Mouse (Mus musculus) A20 (cell line): ENCODE measurements around the gene Adam29.

Experiments
- DNase-seq: peaks from one replicate; pipeline ENCODE4 v3.0.0-alpha.2; 2011; ENCODE audit warnings: low read depth, low spot score

Adam29 gene

DNA sequence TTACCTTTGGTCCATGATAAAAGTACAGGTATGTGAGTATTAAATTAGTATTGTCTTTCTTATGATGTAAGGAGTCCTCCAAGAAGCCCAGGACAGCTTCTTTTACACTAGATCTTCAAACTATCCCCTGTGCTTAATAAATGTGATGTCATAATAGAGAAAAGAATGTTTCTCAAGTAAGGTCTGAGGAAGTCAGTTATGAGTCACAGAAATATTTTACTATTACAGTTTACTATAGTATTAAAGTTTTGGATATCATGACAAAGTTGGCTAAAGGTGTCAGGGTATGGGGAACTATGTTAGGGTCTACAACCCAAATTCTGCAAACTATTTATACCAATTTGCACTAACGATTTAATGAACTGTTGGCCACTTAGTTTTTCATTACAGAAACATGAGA lies at the start of gene Adam29:
TSS of gene Adam29 (minus strand) at position 101 of the 400 bp plus-strand sequence.
- DNase-seq = no peak

DNA sequence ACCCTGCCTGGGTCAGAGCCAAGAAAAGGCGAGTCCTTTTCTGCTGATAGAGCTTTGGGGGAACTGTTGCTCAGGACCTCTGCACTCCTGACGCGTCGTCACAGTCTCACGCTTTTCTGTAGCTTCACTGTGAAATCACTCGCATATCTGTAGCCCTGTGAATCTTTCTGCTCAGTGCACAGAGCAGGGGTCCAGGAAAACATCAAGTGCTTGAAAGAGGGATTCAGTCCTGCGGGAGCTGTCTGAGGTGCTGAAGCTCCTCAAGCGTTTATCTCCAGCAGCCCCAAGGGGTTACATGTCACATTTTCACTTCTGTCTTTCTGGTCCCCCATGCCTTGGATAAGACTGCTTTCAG lies 33.8 kb upstream of the Adam29 start:
- DNase-seq = peak; percentile 3

- no peak for DNase-seq
These were observed 33.2 kb upstream of the Adam29 start, which contains the start of gene Glra3 for GRCm38 (mm10) chr8:55939870-55940525. Gene Glra3 (plus strand): TSS chr8:55940460.
